ENCODE assay signal across 25 mouse cellular contexts in genomic region chr5:92701750-92702149, GRCm38 (mm10). TPM values are rescaled to one million over a fixed set of nuclear protein-coding genes. Genes with fewer than 3 reads are reported as not detected.
DNase-seq lines count a peak whose midpoint lies in the region; ATAC-seq and TF ChIP-seq lines count a peak whose summit lies in the region.
"Had no signal": no experiment of that assay in that cellular context is flagged by ENCODE, and none has a peak within 500 bp of the region (broad histone marks: within the 10 kb centered on the region; RNA-seq: fewer than 3 reads in every experiment).

No protein-coding gene starts in this region.

- 0 out of 2 replicates have a peak, but pooled peaks have one; percentile 38 for TF ChIP-seq EP300 in lung, postnatal 0 days (IDR thresholded peaks at IDR 0.05)

- no peak for TF ChIP-seq POLR2A in lung, adult 2 months (IDR thresholded peaks at IDR 0.05; ENCODE audit: borderline replicate concordance, extremely low read depth, low read depth, low read length)

- no peaks in the 10 kb centered on the region for H3K9me3 ChIP-seq in forebrain, embryonic 10.5 days
- no peaks in the 10 kb centered on the region for H3K9me3 ChIP-seq in forebrain, embryonic 14.5 days (replicated peaks; ENCODE audit: control insufficient read depth, low read length)
- H3K9me3 ChIP-seq in lung, embryonic 15.5 days = no peaks in the 10 kb centered on the region
- H3K9me3 ChIP-seq in lung, postnatal 0 days (ENCODE audit: low read length) = no peaks in the 10 kb centered on the region
- H3K9me3 ChIP-seq in midbrain, postnatal 0 days (ENCODE audit: low read length) = no peaks in the 10 kb centered on the region
- H3K9me3 ChIP-seq: forebrain, embryonic 15.5 days; G1E; heart, embryonic 15.5 days had no signal

- no peaks in the 10 kb centered on the region for H3K27me3 ChIP-seq in forebrain, embryonic 10.5 days (ENCODE audit: poor library complexity, severe bottlenecking)
- H3K27me3 ChIP-seq in forebrain, embryonic 14.5 days (replicated peaks; ENCODE audit: control insufficient read depth, insufficient read depth, low read length) = no peaks in the 10 kb centered on the region
- no peaks in the 10 kb centered on the region for H3K27me3 ChIP-seq in lung, embryonic 15.5 days
- H3K27me3 ChIP-seq in lung, postnatal 0 days (replicated peaks; ENCODE audit: insufficient read depth, low read length) = no peaks in the 10 kb centered on the region
- H3K27me3 ChIP-seq in midbrain, postnatal 0 days (ENCODE audit: insufficient read depth, low read length) = no peaks in the 10 kb centered on the region
- H3K27me3 ChIP-seq: CH12.LX; forebrain, embryonic 15.5 days; heart, embryonic 12.5 days; heart, embryonic 15.5 days had no signal

- H3K4me1 ChIP-seq in forebrain, embryonic 10.5 days = peaks cover 62% of the 10 kb centered on the region
- H3K4me1 ChIP-seq in forebrain, embryonic 14.5 days (ENCODE audit: control insufficient read depth, insufficient read depth, low read length) = peaks cover 4% of the 10 kb centered on the region; the same call in 1 of the 2 replicates
- H3K4me1 ChIP-seq in lung, embryonic 15.5 days = peaks cover 15% of the 10 kb centered on the region
- peaks cover 3% of the 10 kb centered on the region for H3K4me1 ChIP-seq in lung, adult 2 months (ENCODE audit: control insufficient read depth, insufficient read depth, low read length)
- H3K4me1 ChIP-seq in lung, postnatal 0 days (ENCODE audit: insufficient read depth, low read depth, low read length) = no peaks in the 10 kb centered on the region; the same call in none of the 2 replicates
- no peaks in the 10 kb centered on the region for H3K4me1 ChIP-seq in midbrain, postnatal 0 days (ENCODE audit: insufficient read depth, low read length)

- H3K27ac ChIP-seq in forebrain, embryonic 10.5 days = peak overlapping the region; percentile 66
- no peak overlapping the region for H3K27ac ChIP-seq in forebrain, embryonic 14.5 days (ENCODE audit: low read depth, low read length)
- no peak overlapping the region for H3K27ac ChIP-seq in lung, embryonic 15.5 days
- no peak overlapping the region for H3K27ac ChIP-seq in lung, postnatal 0 days (ENCODE audit: low read length)
- no peak overlapping the region for H3K27ac ChIP-seq in midbrain, postnatal 0 days (ENCODE audit: low read depth, low read length)
- H3K27ac ChIP-seq: forebrain, embryonic 15.5 days; heart, embryonic 15.5 days; hindbrain, embryonic 14.5 days had no signal

- H3K4me2 ChIP-seq in forebrain, embryonic 14.5 days (ENCODE audit: low read length) = no peak overlapping the region
- no peak overlapping the region for H3K4me2 ChIP-seq in lung, embryonic 15.5 days
- no peak overlapping the region for H3K4me2 ChIP-seq in lung, postnatal 0 days (replicated peaks; ENCODE audit: low read depth, low read length)
- H3K4me2 ChIP-seq in midbrain, postnatal 0 days (ENCODE audit: low read depth, low read length, poor library complexity, severe bottlenecking) = no peak overlapping the region
- H3K4me2 ChIP-seq: forebrain, embryonic 15.5 days; heart, embryonic 12.5 days; heart, embryonic 15.5 days; hindbrain, embryonic 14.5 days had no signal

- no peak overlapping the region for H3K9ac ChIP-seq in forebrain, embryonic 14.5 days (ENCODE audit: low read length)
- no peak overlapping the region for H3K9ac ChIP-seq in lung, embryonic 15.5 days
- no peak overlapping the region for H3K9ac ChIP-seq in lung, postnatal 0 days (replicated peaks; ENCODE audit: low read depth)
- H3K9ac ChIP-seq in midbrain, postnatal 0 days (replicated peaks; ENCODE audit: low read length, poor library complexity, severe bottlenecking) = no peak overlapping the region
- H3K9ac ChIP-seq: forebrain, embryonic 15.5 days; heart, embryonic 12.5 days; heart, embryonic 15.5 days; hindbrain, embryonic 14.5 days had no signal

- H3K4me3 ChIP-seq in forebrain, embryonic 10.5 days = no peak overlapping the region
- H3K4me3 ChIP-seq in forebrain, embryonic 14.5 days (ENCODE audit: low read depth, low read length) = no peak overlapping the region
- no peak overlapping the region for H3K4me3 ChIP-seq in lung, embryonic 15.5 days
- H3K4me3 ChIP-seq in lung, adult 2 months (replicated peaks; ENCODE audit: extremely low read depth, low read depth, low read length) = no peak overlapping the region
- no peak overlapping the region for H3K4me3 ChIP-seq in lung, postnatal 0 days (ENCODE audit: low read depth, low read length)
- H3K4me3 ChIP-seq in midbrain, postnatal 0 days (ENCODE audit: low read depth, low read length) = no peak overlapping the region
- H3K4me3 ChIP-seq: forebrain, embryonic 15.5 days; heart, embryonic 12.5 days; heart, embryonic 15.5 days had no signal

- no peak for TF ChIP-seq CTCF in lung, adult 2 months (IDR thresholded peaks at IDR 0.05; ENCODE audit: insufficient read depth, low read length)
- TF ChIP-seq CTCF in lung, postnatal 0 days (IDR thresholded peaks at IDR 0.05) = no peak
- TF ChIP-seq CTCF in midbrain, postnatal 0 days (IDR thresholded peaks at IDR 0.05) = no peak

- no peak for ATAC-seq in forebrain, embryonic 14.5 days
- 0 out of 2 replicates have a peak, but pooled peaks have one; percentile 48 for ATAC-seq in lung, embryonic 15.5 days (ENCODE audit: borderline replicate concordance, extremely low read depth, low FRiP score, low TSS enrichment)
- peak; percentile 88 for ATAC-seq in lung, postnatal 0 days
- no peak for ATAC-seq in midbrain, postnatal 0 days (ENCODE audit: low FRiP score)
- ATAC-seq: forebrain, embryonic 15.5 days had no signal

- H3K36me3 ChIP-seq in forebrain, embryonic 10.5 days (replicated peaks) = peaks cover 2% of the 10 kb centered on the region; the same call in 1 of the 2 replicates
- no peaks in the 10 kb centered on the region for H3K36me3 ChIP-seq in forebrain, embryonic 14.5 days (ENCODE audit: control insufficient read depth, insufficient read depth, low read length)
- H3K36me3 ChIP-seq in lung, embryonic 15.5 days = no peaks in the 10 kb centered on the region
- no peaks in the 10 kb centered on the region for H3K36me3 ChIP-seq in lung, postnatal 0 days (ENCODE audit: insufficient read depth, low read length)
- no peaks in the 10 kb centered on the region for H3K36me3 ChIP-seq in midbrain, postnatal 0 days (ENCODE audit: insufficient read depth, low read length)
- H3K36me3 ChIP-seq: forebrain, embryonic 15.5 days; G1E; heart, embryonic 12.5 days; heart, embryonic 15.5 days had no signal

- DNase-seq in forebrain, embryonic 10.5 days (ENCODE audit: extremely low spot score, low spot score) = no peak
- no peak for DNase-seq in forebrain, embryonic 14.5 days (ENCODE audit: low spot score)
- no peak for DNase-seq in lung, adult 2 months
- DNase-seq in lung, postnatal 0 days (ENCODE audit: low spot score) = peak; percentile 79
- DNase-seq in lung, postnatal 36 days = peak; percentile 48
- DNase-seq in midbrain, postnatal 0 days (ENCODE audit: low spot score) = no peak
- DNase-seq: adrenal gland, adult 2 months; adrenal gland, postnatal 14 days; B cell, adult 2 months; cerebellum, adult 11 months; cerebellum, adult 2 months; cerebellum, adult 9-11 months; cerebellum, postnatal 25 days; embryo, embryonic 11 days; gastrocnemius, postnatal 25 days; heart, adult 18-20 months; heart, postnatal 10 days; heart, postnatal 36 days had no signal

- WGBS in forebrain, embryonic 10.5 days = 48% methylated on average over 11 of the region's 11 CpGs
- 56% methylated on average over 11 of the region's 11 CpGs for WGBS in forebrain, embryonic 14.5 days
- 34% methylated on average over 11 of the region's 11 CpGs for WGBS in lung, embryonic 15.5 days
- 37% methylated on average over 11 of the region's 11 CpGs for WGBS in lung, adult 2 months
- WGBS in lung, postnatal 0 days = 31% methylated on average over 11 of the region's 11 CpGs
- 37% methylated on average over 11 of the region's 11 CpGs for WGBS in midbrain, postnatal 0 days

RNA-seq across cellular contexts. Expression of gene Shroom3, which starts 18.5 kb away (rescaled TPM):
- polyA plus RNA-seq in forebrain, embryonic 10.5 days (2016; fragmentation: Nextera tagmentation; extraction: Ambion mirVana) = 8.1 and 9.1 TPM in 2 replicates
- polyA plus RNA-seq in forebrain, embryonic 14.5 days (2014; fragmentation: Nextera tagmentation; extraction: Ambion mirVana) = 1.6 and 2.0 TPM in 2 replicates
- polyA plus RNA-seq in lung, embryonic 15.5 days (2015; fragmentation: Nextera tagmentation; extraction: Ambion mirVana) = 5.3 and 5.4 TPM in 2 replicates
- polyA plus RNA-seq in lung, adult 2 months (2012; rRNA removed) = 63.6 and 70.0 TPM in 2 replicates
- 8.8 and 10.6 TPM in 2 replicates for polyA plus RNA-seq in lung, postnatal 0 days (2015; fragmentation: Nextera tagmentation; extraction: Ambion mirVana)
- total RNA-seq in midbrain, postnatal 0 days (2014; rRNA removed) = 5.5 and 8.1 TPM in 2 replicates
- polyA plus RNA-seq in midbrain, postnatal 0 days (2015; fragmentation: Nextera tagmentation; extraction: Ambion mirVana) = 0.92 and 1.2 TPM in 2 replicates
- polyA plus RNA-seq: G1E had no signal

RNA-seq across cellular contexts. Expression of gene Ccdc158, which starts 26.7 kb away (rescaled TPM):
- polyA plus RNA-seq in forebrain, embryonic 10.5 days (2016; fragmentation: Nextera tagmentation; extraction: Ambion mirVana) = 0.86 and 1.4 TPM in 2 replicates
- 0.37 and 0.58 TPM in 2 replicates for polyA plus RNA-seq in forebrain, embryonic 14.5 days (2014; fragmentation: Nextera tagmentation; extraction: Ambion mirVana)
- 2.1 and 2.5 TPM in 2 replicates for polyA plus RNA-seq in lung, embryonic 15.5 days (2015; fragmentation: Nextera tagmentation; extraction: Ambion mirVana)
- polyA plus RNA-seq in lung, adult 2 months (2012; rRNA removed) = 0.33 and 0.37 TPM in 2 replicates
- polyA plus RNA-seq in lung, postnatal 0 days (2015; fragmentation: Nextera tagmentation; extraction: Ambion mirVana) = 1.1 and 1.6 TPM in 2 replicates
- 0.44 and 0.66 TPM in 2 replicates for total RNA-seq in midbrain, postnatal 0 days (2014; rRNA removed)
- 0.23 and 0.52 TPM in 2 replicates for polyA plus RNA-seq in midbrain, postnatal 0 days (2015; fragmentation: Nextera tagmentation; extraction: Ambion mirVana)
- total RNA-seq: CH12.LX; heart, adult 18-20 months; heart, postnatal 36 days had no signal
- polyA plus RNA-seq: G1E had no signal

Comparison
In these comparisons a context has a peak if more than half of its experiments do, and no peak if none do; other contexts are left out.
1. DNase-seq: peak in lung, postnatal 0 days (single experiment) and lung, postnatal 36 days (single experiment); none in forebrain, embryonic 10.5 days (single experiment), forebrain, embryonic 14.5 days (single experiment), lung, adult 2 months (single experiment) and midbrain, postnatal 0 days (single experiment).
2. ATAC-seq: peak in lung, embryonic 15.5 days (single experiment) and lung, postnatal 0 days (single experiment); none in forebrain, embryonic 14.5 days (single experiment) and midbrain, postnatal 0 days (single experiment).